Mouse (Mus musculus) cerebellum, postnatal 10 days (tissue): ENCODE results near the gene Prkrip1.

ENCODE experiments used
- DNase-seq, 2 experiments: peaks; one replicate each; pipeline ENCODE4 v3.0.0; 2021; ENCODE audit warnings: mixed read lengths in 2 of 2

The Prkrip1 gene

GRCm38 (mm10) chr5:136198474-136199391, at the start of gene Prkrip1:
Gene Prkrip1, minus strand, starts transcription at chr5:136198963.
- DNase-seq = peak; percentile 97

DNA sequence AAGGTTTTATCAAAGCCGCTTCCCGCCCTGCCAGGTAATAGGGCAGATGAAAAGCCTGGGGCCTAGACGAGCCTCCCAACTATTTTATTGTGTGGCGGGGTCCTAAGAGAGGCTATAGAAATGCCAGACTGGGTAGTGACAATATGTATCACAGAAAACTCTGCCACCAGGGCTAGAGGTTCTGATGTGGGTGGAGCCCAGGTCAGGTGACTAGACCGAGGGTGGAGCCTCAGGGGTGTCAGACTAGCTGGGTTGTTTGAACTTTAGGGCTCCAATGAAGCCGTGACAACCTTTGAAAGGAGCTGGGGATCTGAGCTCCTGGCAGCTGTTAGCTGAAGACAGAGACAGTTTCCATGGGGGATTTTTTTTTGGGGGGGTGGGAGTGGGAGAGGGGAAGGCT, 49.7 kb upstream of the Prkrip1 start:
- DNase-seq = no peak

DNA sequence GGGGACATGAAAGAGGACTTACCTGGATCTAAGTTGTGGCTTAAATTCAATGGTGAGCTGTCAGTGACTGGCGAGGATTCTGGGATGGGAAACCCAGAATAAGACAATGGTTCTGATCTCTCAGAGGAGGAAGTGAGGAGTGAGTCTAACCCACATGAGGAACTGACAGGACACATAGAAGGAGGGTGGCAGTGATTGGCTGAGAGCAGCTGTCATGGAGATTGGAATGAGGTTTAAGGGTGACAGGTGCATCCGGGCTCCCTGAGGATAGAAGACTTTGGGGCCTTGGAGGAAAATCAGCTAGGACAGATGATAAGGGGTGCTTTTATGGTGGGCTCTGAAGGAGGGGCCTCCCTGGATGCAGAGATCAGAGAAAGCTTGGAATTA, 47.7 kb upstream of the Prkrip1 start, which contains the start of gene Sh2b2:
Sh2b2 (minus strand) TSS at position 105 of the 387 bp plus-strand sequence.
- no peak for DNase-seq

GRCm38 (mm10) chr5:136245541-136246451, 47.0 kb upstream of the Prkrip1 start:
- DNase-seq = no peak

DNA sequence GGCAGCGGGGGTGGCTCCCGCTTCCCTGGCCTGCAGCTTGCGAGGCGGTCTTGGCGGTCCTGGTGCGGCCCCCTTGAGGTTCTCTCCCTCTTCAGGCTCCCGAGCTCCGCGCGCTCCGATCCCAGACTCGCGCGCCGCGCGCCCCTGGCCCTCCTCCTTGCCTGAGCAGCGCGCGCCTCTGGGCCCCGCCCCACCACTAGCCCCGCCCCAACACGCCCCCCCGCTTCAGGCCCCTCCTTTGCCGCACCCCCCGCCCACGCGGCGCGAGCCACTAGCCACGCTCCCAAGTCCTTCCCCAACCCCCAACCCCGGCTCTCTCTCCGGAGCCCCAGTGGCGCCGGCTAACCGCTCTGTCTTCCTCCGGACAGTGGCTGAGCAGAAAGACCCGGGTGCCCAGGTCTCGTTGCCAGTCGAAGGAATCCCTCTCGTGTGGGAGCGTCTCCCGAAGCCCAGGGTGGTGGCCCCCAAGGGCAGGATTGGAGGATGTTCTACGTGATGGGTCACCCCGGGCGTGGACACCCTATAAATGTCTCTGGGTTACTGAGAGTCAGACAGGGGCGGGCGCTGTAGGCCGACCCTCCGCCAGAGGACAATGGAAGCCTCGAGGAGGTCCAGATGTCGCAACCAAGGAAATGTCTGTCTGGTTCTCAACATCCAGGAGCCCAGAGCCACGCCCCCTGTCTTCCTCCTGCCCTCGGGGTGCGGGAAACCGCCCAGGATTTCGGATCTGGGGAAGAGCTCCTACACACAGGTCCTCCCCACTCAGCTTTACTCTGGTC, 46.2 kb upstream of the Prkrip1 start:
- DNase-seq = peak; percentile 92 to 96

DNA sequence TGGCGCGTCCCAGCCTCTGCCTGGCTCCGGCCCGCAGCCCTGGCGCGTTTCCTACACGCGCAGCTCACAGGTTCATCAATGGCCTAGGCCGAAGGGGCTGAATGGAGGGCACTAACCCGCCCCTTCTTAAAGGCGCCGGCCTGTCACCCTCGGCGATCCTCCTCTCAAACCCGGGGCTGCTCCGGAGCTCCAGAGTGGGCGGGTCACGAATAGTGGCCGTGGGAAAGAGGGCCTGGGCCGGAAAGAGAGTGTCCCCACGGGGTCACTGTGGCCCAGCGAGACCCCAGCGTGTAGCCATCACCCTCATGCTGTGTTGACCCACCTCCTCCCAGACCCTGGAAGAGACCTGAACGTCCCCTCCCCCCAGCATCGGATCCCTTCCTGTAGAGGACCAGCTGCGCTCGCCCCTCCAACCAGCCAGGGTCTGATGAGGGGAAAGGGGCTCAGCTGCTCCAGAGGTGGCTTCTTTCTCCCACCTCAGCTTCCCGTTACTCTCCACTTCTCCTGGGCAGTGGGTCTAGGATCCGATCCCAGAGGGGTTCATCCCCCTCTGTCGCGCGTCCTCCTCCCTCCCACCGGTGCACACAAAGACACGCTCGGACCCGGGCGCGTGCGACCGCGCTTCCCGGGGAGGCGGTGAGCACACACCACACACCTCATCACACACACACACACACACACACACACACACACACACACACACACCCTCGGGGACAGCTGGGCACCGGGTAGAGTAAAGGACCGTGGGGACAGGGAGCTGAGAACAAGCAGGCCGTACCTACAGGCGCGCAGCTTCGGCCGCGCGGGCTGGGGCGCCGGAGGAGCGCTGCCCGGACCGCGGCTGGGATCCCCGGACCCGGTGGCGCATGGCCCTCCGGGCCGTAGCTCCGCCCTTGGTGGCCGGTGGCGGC, 45.3 kb upstream of the Prkrip1 start:
- DNase-seq = peak; percentile 65 to 72

DNA sequence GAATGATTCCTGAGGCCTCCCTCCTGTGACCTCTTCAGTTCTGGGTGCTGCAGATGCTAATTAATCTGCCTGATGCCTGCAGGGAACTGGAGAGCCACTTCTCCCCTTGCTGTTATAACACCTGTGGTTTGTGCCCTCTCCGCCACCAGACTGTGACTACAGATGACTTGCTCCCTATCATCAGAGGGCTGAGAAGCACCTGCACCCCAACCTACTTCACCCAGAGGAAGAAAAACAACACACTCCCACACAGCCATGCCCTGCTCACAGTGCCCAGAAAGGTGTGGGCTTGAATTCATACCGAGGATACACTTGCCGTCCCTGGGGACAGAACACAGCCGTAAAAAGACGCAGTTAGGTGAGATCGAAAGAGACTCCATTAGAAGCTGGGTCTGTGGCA, 42.4 kb upstream of the Prkrip1 start:
- no peak for DNase-seq

DNA sequence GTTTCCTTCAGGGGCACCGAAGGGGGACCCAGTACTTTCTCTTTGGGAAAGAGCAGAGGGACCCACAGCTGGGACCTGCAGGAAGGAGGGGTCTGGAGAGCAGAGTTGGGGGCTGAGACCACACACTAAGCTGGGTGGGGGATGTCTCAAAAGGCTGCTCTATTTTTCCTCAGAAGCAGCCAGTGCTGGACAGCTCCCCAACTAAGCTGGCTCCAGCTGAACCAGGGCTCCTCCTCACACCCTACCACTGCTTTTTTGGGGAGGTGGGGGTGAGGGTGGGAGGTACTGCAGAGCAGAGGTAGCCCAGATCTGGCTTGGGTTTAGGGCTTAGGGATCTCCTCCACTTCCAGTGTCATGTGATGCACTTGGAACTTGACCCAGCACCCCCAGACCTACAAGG, 41.6 kb upstream of the Prkrip1 start:
- no peak for DNase-seq

DNA sequence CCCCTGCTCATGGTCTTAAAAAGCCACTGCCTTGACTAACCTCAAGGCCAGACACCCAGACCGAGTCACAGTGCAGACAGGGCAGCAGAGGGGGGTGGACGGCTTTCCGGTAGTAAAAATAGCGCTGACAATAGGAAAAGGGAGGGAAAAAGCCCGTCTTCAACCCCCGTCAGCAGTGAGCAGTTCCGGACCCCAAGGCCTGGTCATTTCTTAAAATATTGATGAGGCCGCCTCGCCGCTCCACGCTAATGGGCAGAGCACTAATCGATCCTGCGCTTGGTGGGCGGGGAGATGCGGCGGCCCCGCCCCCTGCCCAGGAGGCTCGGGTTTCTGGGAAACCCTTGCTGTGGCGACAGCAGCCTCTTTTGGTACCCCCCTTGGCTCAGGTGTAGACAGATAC, 38.8 kb upstream of the Prkrip1 start:
- no peak for DNase-seq

DNA sequence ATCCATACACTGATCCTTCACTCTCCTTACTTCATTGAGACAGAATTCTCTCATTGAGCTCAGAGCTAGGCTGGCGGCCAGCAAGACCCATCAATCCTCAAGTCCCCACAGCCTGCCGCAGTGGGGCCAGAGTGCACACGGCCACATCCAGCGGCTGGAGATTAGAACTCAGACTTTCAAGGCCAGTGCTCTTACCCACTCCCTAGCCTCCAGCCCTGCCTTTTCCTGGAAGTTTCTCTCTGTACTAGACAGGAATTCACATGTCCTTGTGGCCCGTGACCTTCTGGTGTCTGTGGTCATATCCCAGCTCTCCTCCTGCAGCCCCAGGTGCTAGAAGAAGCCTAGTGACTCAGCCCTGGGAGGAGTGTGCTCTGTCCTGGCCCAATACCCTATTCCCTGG, 37.8 kb upstream of the Prkrip1 start:
- no peak for DNase-seq

DNA sequence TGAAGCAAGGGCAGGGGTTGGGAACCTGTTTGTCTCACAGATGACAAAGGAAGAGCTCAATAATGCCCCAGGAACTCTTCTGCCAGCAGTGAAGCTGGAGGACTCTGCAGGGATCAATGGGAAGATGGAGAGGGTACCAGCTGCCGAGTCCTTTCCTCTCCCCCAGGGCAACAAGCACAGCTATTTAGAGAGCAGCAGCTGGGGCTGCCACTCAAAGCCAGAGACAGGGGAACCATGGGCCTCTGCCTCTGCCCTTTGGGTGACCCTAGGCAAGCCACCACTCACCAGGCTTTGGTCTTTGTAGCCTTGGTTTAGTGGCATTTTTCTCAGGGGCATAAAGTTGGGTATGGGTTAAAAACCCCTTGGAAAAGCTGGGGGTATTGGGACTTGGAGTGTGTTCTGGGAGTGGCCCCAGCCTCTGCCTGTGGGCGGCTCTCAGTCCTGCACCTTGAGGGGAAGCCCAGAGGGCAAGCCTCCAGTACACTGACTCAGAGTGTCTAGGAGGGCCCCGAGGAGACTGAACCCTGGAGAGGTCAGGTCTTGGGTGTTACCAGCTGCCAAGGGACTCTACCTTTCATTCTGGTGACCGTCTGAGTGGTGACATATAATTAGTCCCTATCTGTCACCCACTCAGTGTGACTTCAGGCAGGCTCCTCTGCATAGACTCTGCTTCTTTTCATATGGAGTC, 31.7 kb upstream of the Prkrip1 start:
- no peak for DNase-seq

DNA sequence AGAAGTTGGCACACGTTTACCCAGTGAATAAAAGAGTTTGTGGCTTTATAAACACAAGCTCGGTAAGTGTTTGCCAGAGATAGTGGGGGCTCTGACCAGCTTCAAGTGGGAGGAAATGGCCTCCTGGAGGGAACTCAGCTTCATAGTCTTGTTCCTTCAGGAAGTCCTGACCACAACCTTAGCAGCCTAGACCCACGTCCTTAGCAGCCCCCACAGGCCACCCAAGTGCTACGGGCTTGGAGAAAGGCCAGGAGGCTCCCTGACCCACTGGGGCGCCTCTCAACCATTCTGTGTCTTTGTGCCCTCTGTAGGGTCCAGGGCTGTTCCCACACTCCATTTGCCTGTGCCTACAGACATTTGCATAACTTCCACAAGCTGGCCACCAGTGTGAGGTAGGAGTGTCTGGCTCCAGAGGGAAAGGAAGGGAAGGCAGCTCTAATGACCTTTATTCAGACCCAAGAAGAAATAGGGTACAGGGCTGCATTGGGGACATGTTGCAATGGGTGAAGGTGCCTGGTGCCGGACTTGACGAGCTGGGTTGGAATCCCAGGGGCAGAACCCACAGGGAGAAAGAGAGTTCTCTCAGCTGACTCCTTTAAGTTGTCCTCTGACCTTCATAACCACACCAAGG, 27.6 kb upstream of the Prkrip1 start:
- no peak for DNase-seq

- DNase-seq = no peak
Observed at GRCm38 (mm10) chr5:136218585-136218984, 19.8 kb upstream of the Prkrip1 start.

DNA sequence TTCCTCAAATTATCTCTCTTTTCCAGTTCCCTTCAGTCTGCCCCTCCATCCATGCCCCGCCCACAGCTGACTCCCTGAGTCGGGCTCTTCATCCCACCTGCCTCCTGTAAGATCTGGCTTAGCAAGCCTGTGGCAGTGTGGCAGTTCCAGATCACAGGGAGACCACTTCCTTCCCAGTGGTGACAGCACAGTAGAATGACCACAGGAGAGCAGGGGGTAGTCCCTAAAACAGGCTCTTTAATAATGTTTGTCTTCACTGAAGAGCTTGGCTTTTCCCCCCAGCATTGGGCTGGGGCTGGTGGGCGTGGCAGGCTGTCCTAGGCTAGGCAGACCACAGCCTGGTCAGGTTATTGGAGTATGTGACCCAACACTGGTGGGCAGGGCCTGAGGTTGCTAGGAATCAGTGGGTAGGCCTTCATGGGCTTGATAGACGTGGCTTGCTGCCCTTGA, 19.2 kb upstream of the Prkrip1 start:
- DNase-seq = no peak

GRCm38 (mm10) chr5:136217004-136217665, 18.4 kb upstream of the Prkrip1 start:
- DNase-seq = no peak

GRCm38 (mm10) chr5:136215958-136216357, 17.2 kb upstream of the Prkrip1 start:
- peak; percentile 44 to 52 for DNase-seq

DNA sequence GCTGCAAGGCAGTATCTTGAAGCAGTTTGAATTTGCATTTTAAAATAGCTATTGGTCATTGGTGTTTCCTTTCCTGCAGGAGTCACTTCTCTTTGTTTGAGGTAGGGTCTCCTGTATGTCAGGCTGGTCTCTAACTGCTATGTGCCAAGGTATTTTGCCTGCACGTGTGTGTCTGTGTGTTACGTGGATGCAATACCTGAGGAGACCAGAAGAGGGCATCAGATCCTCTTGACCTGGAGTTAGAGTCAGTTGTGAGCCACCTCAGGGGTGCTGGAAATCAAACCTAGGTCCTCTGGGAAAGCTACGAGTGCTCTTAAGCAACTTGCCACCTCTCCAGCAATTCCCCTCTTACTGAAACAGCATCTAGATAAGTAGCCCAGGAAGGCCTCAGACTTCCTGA, 16.4 kb upstream of the Prkrip1 start:
- peak in 1 of 2 experiments; percentile 22 for DNase-seq

DNA sequence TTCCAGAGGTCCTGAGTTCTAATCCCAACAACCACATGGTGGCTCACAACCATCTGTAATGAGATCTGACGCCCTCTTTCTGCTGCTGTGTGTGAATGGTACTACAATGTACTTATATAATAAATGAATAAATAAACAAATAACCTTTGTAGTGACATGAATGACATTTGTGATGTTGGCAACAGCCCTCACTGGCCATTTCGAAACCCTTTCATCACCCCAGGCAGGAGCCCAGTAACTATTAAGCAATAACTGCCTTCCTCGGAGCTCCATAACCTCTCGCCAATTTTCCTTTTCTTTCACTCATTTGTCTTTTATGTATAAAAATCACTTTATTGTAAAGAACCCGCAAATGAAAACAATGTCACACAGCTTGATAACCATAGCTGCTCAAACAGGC, 15.0 kb upstream of the Prkrip1 start:
- no peak for DNase-seq

DNA sequence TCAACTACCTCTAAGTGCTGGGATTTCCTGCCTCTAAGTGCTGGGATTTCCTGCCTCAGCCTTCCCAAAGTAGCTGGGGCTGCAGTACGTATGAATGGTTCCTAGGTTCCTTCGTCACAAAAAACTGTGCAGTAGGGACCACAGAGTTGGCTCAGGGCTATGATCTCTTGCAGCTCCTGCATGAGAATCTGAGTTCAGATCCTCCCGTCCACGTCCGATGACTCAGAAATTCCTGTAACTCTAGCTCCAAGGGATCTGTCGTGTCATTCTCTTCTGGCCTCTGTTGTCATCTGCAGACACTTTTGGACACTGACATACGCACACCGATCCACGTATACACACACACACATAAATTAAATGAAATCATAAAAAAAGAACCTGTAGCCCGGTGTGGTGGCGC, 14.0 kb upstream of the Prkrip1 start:
- no peak for DNase-seq
